Mouse (Mus musculus) limb, embryonic 13.5 days (tissue): ENCODE measurements around the gene Pcf11. TPM values are rescaled to one million over a fixed set of nuclear protein-coding genes. Genes with fewer than 3 reads are reported as not detected.

Experiments
- ATAC-seq: fragments of 200-750 bp; cut with Nextera tagmentation; 2 replicates; pipeline ENCODE4 v1.8.0; 2017; ENCODE audit warnings: low read depth, moderate number of reproducible peaks, moderate TSS enrichment; ENCODE audit not compliant: low FRiP score
- H3K27ac ChIP-seq: fragments of 300-500 bp; sonication (generic); 2 replicates; pipeline ENCODE4 v1.5.1; 2015; ENCODE audit warnings: inconsistent platforms, mild to moderate bottlenecking, moderate library complexity
- H3K27me3 ChIP-seq: fragments of 300-500 bp; sonication (generic); 2 replicates; pipeline ENCODE4 v1.6.1; 2015; ENCODE audit warnings: mild to moderate bottlenecking, inconsistent platforms
- H3K36me3 ChIP-seq: fragments of 300-500 bp; sonication (generic); 2 replicates; pipeline ENCODE4 v1.6.1; 2015; ENCODE audit warnings: inconsistent platforms, mild to moderate bottlenecking, moderate library complexity
- H3K4me1 ChIP-seq: fragments of 300-500 bp; sonication (generic); 2 replicates; pipeline ENCODE4 v1.6.1; 2015; ENCODE audit warnings: inconsistent platforms
- H3K4me2 ChIP-seq: fragments of 300-500 bp; sonication (generic); replicated peaks from 2 replicates; pipeline ENCODE4 v1.6.1; 2015; ENCODE audit warnings: inconsistent platforms, mild to moderate bottlenecking, moderate library complexity
- H3K4me3 ChIP-seq: fragments of 300-500 bp; sonication (generic); 2 replicates; pipeline ENCODE4 v1.5.1; 2015; ENCODE audit warnings: moderate library complexity, mild to moderate bottlenecking, inconsistent platforms
- H3K9ac ChIP-seq: fragments of 300-500 bp; sonication (generic); 2 replicates; pipeline ENCODE4 v1.6.1; 2015; ENCODE audit warnings: mild to moderate bottlenecking, inconsistent platforms
- H3K9me3 ChIP-seq: fragments of 300-500 bp; sonication (generic); 2 replicates; pipeline ENCODE4 v1.6.1; 2016; ENCODE audit warnings: inconsistent platforms
- WGBS: fragments of 180-500 bp; shearing (Covaris S2); methylation state at CpG from one replicate; pipeline ENCODE4 v1.1.7; 2015; 5-methylcytosine and 5-hydroxymethylcytosine counted together
- polyA plus RNA-seq: library from polyadenylated mRNA; unstranded; fragments of >200 nt; fragmentation: Nextera tagmentation; extraction: Ambion mirVana; gene quantifications from 2 replicates; pipeline ENCODE4 v1.2.1, GENCODE M21; 2015

Gene Pcf11
- polyA plus RNA-seq = 22.8 and 25.4 TPM in 2 replicates

- Histone ChIP-seq H3K9ac (peak within 1 kb of the TSS; percentile 98), H3K4me2 (peak within 1 kb of the TSS; percentile 78), H3K27me3 (no peaks in the 10 kb centered on the region), H3K27ac (peak within 1 kb of the TSS; percentile 98), H3K4me3 (peak within 1 kb of the TSS; percentile 97), H3K4me1 (peaks cover 21% of the 10 kb centered on the region), H3K36me3 (peaks cover 5% of the 10 kb centered on the region), H3K9me3 (no peaks in the 10 kb centered on the region)
- WGBS = under 1% methylated on average over 88 of the region's 88 CpGs
- ATAC-seq = peak; percentile 99
Observed at GRCm38 (mm10) chr7:92669507-92670471, at the start of gene Pcf11. Gene Pcf11, minus strand, starts transcription at chr7:92669934.

GRCm38 (mm10) chr7:92715055-92715454 lies 45.3 kb upstream of the Pcf11 start:
- H3K4me3 ChIP-seq = no peak overlapping the region
- no peaks in the 10 kb centered on the region for H3K36me3 ChIP-seq
- H3K27ac ChIP-seq = no peak overlapping the region
- H3K27me3 ChIP-seq = 0 out of 2 replicates have a peak, but pooled peaks cover 3% of the 10 kb centered on the region
- no peaks in the 10 kb centered on the region for H3K9me3 ChIP-seq
- ATAC-seq = no peak
- 79% methylated on average over 1 of the region's 1 CpGs for WGBS
- no peaks in the 10 kb centered on the region for H3K4me1 ChIP-seq
- H3K4me2 ChIP-seq = no peak overlapping the region
- H3K9ac ChIP-seq = no peak overlapping the region

GRCm38 (mm10) chr7:92711593-92711992 lies 41.9 kb upstream of the Pcf11 start:
- no peak overlapping the region for H3K4me2 ChIP-seq
- 66% methylated on average over 3 of the region's 3 CpGs for WGBS
- H3K27me3 ChIP-seq = peaks cover 3% of the 10 kb centered on the region; the same call in 1 of the 2 replicates
- no peaks in the 10 kb centered on the region for H3K36me3 ChIP-seq
- H3K27ac ChIP-seq = no peak overlapping the region
- H3K4me1 ChIP-seq = no peaks in the 10 kb centered on the region; the same call in 1 of the 2 replicates
- no peak for ATAC-seq
- no peak overlapping the region for H3K9ac ChIP-seq
- H3K9me3 ChIP-seq = no peaks in the 10 kb centered on the region
- H3K4me3 ChIP-seq = no peak overlapping the region

GRCm38 (mm10) chr7:92709573-92709972 lies 39.8 kb upstream of the Pcf11 start:
- no peak for ATAC-seq
- Histone ChIP-seq H3K4me1 (no peaks in the 10 kb centered on the region; the same call in 1 of the 2 replicates), H3K9me3 (no peaks in the 10 kb centered on the region), H3K9ac (no peak overlapping the region), H3K27me3 (peaks cover 5% of the 10 kb centered on the region; the same call in 1 of the 2 replicates), H3K36me3 (no peaks in the 10 kb centered on the region), H3K4me2 (no peak overlapping the region), H3K4me3 (no peak overlapping the region), H3K27ac (no peak overlapping the region)
- 38% methylated on average over 2 of the region's 2 CpGs for WGBS

GRCm38 (mm10) chr7:92706711-92707110 lies 37.0 kb upstream of the Pcf11 start:
- WGBS = 71% methylated on average over 12 of the region's 12 CpGs
- no peak for ATAC-seq
- Histone ChIP-seq H3K4me1 (no peaks in the 10 kb centered on the region; the same call in 1 of the 2 replicates), H3K27ac (no peak overlapping the region), H3K4me2 (no peak overlapping the region), H3K4me3 (no peak overlapping the region), H3K9ac (no peak overlapping the region), H3K9me3 (no peaks in the 10 kb centered on the region), H3K27me3 (peaks cover 5% of the 10 kb centered on the region; the same call in 1 of the 2 replicates), H3K36me3 (no peaks in the 10 kb centered on the region)

- peaks cover 2% of the 10 kb centered on the region; the same call in 1 of the 2 replicates for H3K27me3 ChIP-seq
- no peak overlapping the region for H3K4me2 ChIP-seq
- H3K4me3 ChIP-seq = no peak overlapping the region
- no peak for ATAC-seq
- H3K9me3 ChIP-seq = no peaks in the 10 kb centered on the region
- no peaks in the 10 kb centered on the region for H3K36me3 ChIP-seq
- no peak overlapping the region for H3K27ac ChIP-seq
- no peaks in the 10 kb centered on the region; the same call in 1 of the 2 replicates for H3K4me1 ChIP-seq
- no peak overlapping the region for H3K9ac ChIP-seq
- 70% methylated on average over 2 of the region's 2 CpGs for WGBS
Observed at GRCm38 (mm10) chr7:92705534-92705933, 35.8 kb upstream of the Pcf11 start.

- H3K9ac ChIP-seq = no peak overlapping the region
- no peaks in the 10 kb centered on the region for H3K36me3 ChIP-seq
- no peak overlapping the region for H3K4me3 ChIP-seq
- H3K9me3 ChIP-seq = no peaks in the 10 kb centered on the region
- 86% methylated on average over 1 of the region's 1 CpGs for WGBS
- no peak overlapping the region for H3K4me2 ChIP-seq
- no peak for ATAC-seq
- H3K27ac ChIP-seq = no peak overlapping the region
- no peaks in the 10 kb centered on the region; the same call in 1 of the 2 replicates for H3K4me1 ChIP-seq
- peaks cover 3% of the 10 kb centered on the region for H3K27me3 ChIP-seq
Observed at GRCm38 (mm10) chr7:92703661-92704060, 33.9 kb upstream of the Pcf11 start.

- Histone ChIP-seq H3K4me3 (no peak overlapping the region), H3K27me3 (peaks cover 8% of the 10 kb centered on the region; the same call in 1 of the 2 replicates), H3K4me1 (no peaks in the 10 kb centered on the region), H3K9ac (no peak overlapping the region), H3K4me2 (no peak overlapping the region), H3K27ac (no peak overlapping the region), H3K36me3 (no peaks in the 10 kb centered on the region), H3K9me3 (no peaks in the 10 kb centered on the region)
- WGBS = 73% methylated on average over 5 of the region's 5 CpGs
- no peak for ATAC-seq
Observed at GRCm38 (mm10) chr7:92698770-92699169, 29.0 kb upstream of the Pcf11 start.

- no peak overlapping the region for H3K4me2 ChIP-seq
- no peaks in the 10 kb centered on the region for H3K4me1 ChIP-seq
Observed at GRCm38 (mm10) chr7:92696395-92696794, 26.7 kb upstream of the Pcf11 start.

GRCm38 (mm10) chr7:92689101-92689500 lies 19.4 kb upstream of the Pcf11 start:
- H3K4me3 ChIP-seq = no peak overlapping the region
- no peaks in the 10 kb centered on the region for H3K36me3 ChIP-seq
- no peaks in the 10 kb centered on the region for H3K9me3 ChIP-seq
- no peak overlapping the region for H3K4me2 ChIP-seq
- no peaks in the 10 kb centered on the region for H3K4me1 ChIP-seq
- no peak for ATAC-seq
- no peak overlapping the region for H3K9ac ChIP-seq
- H3K27ac ChIP-seq = no peak overlapping the region
- 73% methylated on average over 2 of the region's 2 CpGs for WGBS
- peaks cover 12% of the 10 kb centered on the region for H3K27me3 ChIP-seq

More at GRCm38 (mm10) chr7:92696395-92696794, 26.7 kb upstream of the Pcf11 start:
- 95% methylated on average over 3 of the region's 3 CpGs for WGBS
- peaks cover 8% of the 10 kb centered on the region; the same call in 1 of the 2 replicates for H3K27me3 ChIP-seq
- no peak for ATAC-seq
- H3K9me3 ChIP-seq = no peaks in the 10 kb centered on the region
- H3K36me3 ChIP-seq = no peaks in the 10 kb centered on the region
- H3K9ac ChIP-seq = no peak overlapping the region
- no peak overlapping the region for H3K4me3 ChIP-seq
- no peak overlapping the region for H3K27ac ChIP-seq

GRCm38 (mm10) chr7:92688299-92688669 lies 18.6 kb upstream of the Pcf11 start:
- Histone ChIP-seq H3K27me3 (peaks cover 12% of the 10 kb centered on the region), H3K27ac (no peak overlapping the region), H3K9ac (no peak overlapping the region), H3K36me3 (no peaks in the 10 kb centered on the region), H3K4me1 (no peaks in the 10 kb centered on the region), H3K4me2 (no peak overlapping the region), H3K4me3 (no peak overlapping the region), H3K9me3 (no peaks in the 10 kb centered on the region)
- no peak for ATAC-seq
- WGBS = 26% methylated on average over 2 of the region's 2 CpGs

GRCm38 (mm10) chr7:92687556-92688298 lies 18.0 kb upstream of the Pcf11 start:
- H3K36me3 ChIP-seq = no peaks in the 10 kb centered on the region
- H3K27me3 ChIP-seq = peaks cover 12% of the 10 kb centered on the region
- H3K4me3 ChIP-seq = no peak overlapping the region
- H3K27ac ChIP-seq = no peak overlapping the region
- no peak for ATAC-seq
- 46% methylated on average over 5 of the region's 5 CpGs for WGBS
- H3K9me3 ChIP-seq = no peaks in the 10 kb centered on the region
- no peak overlapping the region for H3K9ac ChIP-seq
- H3K4me2 ChIP-seq = no peak overlapping the region
- no peaks in the 10 kb centered on the region for H3K4me1 ChIP-seq
